Mouse (Mus musculus): ENCODE measurements around the gene Rai1. TPM values are rescaled to one million over a fixed set of nuclear protein-coding genes. Genes with fewer than 3 reads are reported as not detected.

Gene Rai1
- total and polyA plus RNA-seq, 3 experiments = 6.6 to 22.6 (median 15.4) TPM

- Histone ChIP-seq H3K9ac (ENCODE audit: insufficient read depth, low read depth) (no peak overlapping the region), H3K27me3 (replicated peaks) (no peaks in the 10 kb centered on the region), H3K79me2 (replicated peaks; ENCODE audit: control insufficient read depth, extremely low read depth, insufficient read depth, poor library complexity, severe bottlenecking) (peaks cover 16% of the 10 kb centered on the region), H3K9me3 (replicated peaks; ENCODE audit: low read length) (no peaks in the 10 kb centered on the region), H3K27ac (ENCODE audit: insufficient read depth, low read depth) (no peak overlapping the region), H3K4me1 (ENCODE audit: control insufficient read depth in 1 of 2, insufficient read depth in 2 of 2) (peaks cover 14 to 40% of the 10 kb centered on the region in 2 experiments), H3K4me2 (ENCODE audit: insufficient read depth, low read depth, poor library complexity, severe bottlenecking) (no peak overlapping the region), H3K4me3 (replicated peaks in 1 of 3; ENCODE audit: low read depth in 2 of 3, low read length in 2 of 3, poor library complexity in 1 of 3) (no peak overlapping the region), H3K36me3 (replicated peaks in 1 of 2; ENCODE audit: control insufficient read depth in 1 of 2, insufficient read depth in 1 of 2, low read length in 1 of 2) (no peaks in the 10 kb centered on the region)
- DNase-seq (ENCODE audit: extremely low read depth) = no peak
- in situ Hi-C loops (cut with MboI; ENCODE audit: low pct_ligation_motif_present, low pct_unique_long_range_greater_than_20kb, low sequenced_read_pairs) (no loop called here), dilution Hi-C loops (cut with MboI; ENCODE audit: extremely low pct_ligation_motif_present, extremely low pct_unique_long_range_greater_than_20kb, low sequenced_read_pairs) (no loop called here)
- TF ChIP-seq MEF2A (IDR thresholded peaks at IDR 0.05; ENCODE audit: borderline replicate concordance, low read depth, low read length) (no peak), HCFC1 (IDR thresholded peaks at IDR 0.05; ENCODE audit: low read depth, low read length) (no peak), CHD1 (IDR thresholded peaks at IDR 0.05; ENCODE audit: low read depth, low read length) (no peak), BHLHE40 (IDR thresholded peaks at IDR 0.05; ENCODE audit: low read depth, low read length) (no peak), MAZ (IDR thresholded peaks at IDR 0.05; ENCODE audit: low read depth, low read length) (no peak), GABPA (IDR thresholded peaks at IDR 0.05; ENCODE audit: insufficient replicate concordance, low read depth, low read length) (no peak), NELFE (IDR thresholded peaks at IDR 0.05; ENCODE audit: low read depth, low read length) (no peak), IRF4 (IDR thresholded peaks at IDR 0.05; ENCODE audit: low read depth, low read length) (no peak), ETS1 (conservative IDR thresholded peaks at IDR 0.05; ENCODE audit: low read depth, low read length) (no peak)
Observed at GRCm38 (mm10) chr11:60101986-60102385, 2.8 kb upstream of the Rai1 start.

- peaks cover 23% of the 10 kb centered on the region for H3K79me2 ChIP-seq (replicated peaks; ENCODE audit: control insufficient read depth, extremely low read depth, insufficient read depth, poor library complexity, severe bottlenecking)
- no peak for TF ChIP-seq PAX5 (IDR thresholded peaks at IDR 0.05; ENCODE audit: low read length)
- no peaks in the 10 kb centered on the region for H3K36me3 ChIP-seq (replicated peaks in 1 of 2; ENCODE audit: control insufficient read depth in 1 of 2, insufficient read depth in 1 of 2, low read length in 1 of 2)
- H3K4me1 ChIP-seq (ENCODE audit: control insufficient read depth in 1 of 2, insufficient read depth in 2 of 2) = peaks cover 16 to 46% of the 10 kb centered on the region in 2 experiments
- no peaks in the 10 kb centered on the region for H3K27me3 ChIP-seq (replicated peaks)
- H3K9me3 ChIP-seq (replicated peaks; ENCODE audit: low read length) = no peaks in the 10 kb centered on the region
- in situ Hi-C loops (cut with MboI; ENCODE audit: low pct_ligation_motif_present, low pct_unique_long_range_greater_than_20kb, low sequenced_read_pairs) = no loop called here
- no peak overlapping the region for H3K4me3 ChIP-seq (replicated peaks in 1 of 3; ENCODE audit: low read depth in 2 of 3, low read length in 2 of 3, poor library complexity in 1 of 3)
- no peak overlapping the region for H3K4me2 ChIP-seq (ENCODE audit: insufficient read depth, low read depth, poor library complexity, severe bottlenecking)
- no peak overlapping the region for H3K9ac ChIP-seq (ENCODE audit: insufficient read depth, low read depth)
- DNase-seq (ENCODE audit: extremely low read depth) = no peak
- H3K27ac ChIP-seq (ENCODE audit: insufficient read depth, low read depth) = no peak overlapping the region
- dilution Hi-C loops (cut with MboI; ENCODE audit: extremely low pct_ligation_motif_present, extremely low pct_unique_long_range_greater_than_20kb, low sequenced_read_pairs) = no loop called here
Observed at GRCm38 (mm10) chr11:60102664-60103063, 2.1 kb upstream of the Rai1 start.

GRCm38 (mm10) chr11:60103567-60103966, 1.2 kb upstream of the Rai1 start:
- H3K36me3 ChIP-seq (replicated peaks in 1 of 2; ENCODE audit: control insufficient read depth in 1 of 2, insufficient read depth in 1 of 2, low read length in 1 of 2) = no peaks in the 10 kb centered on the region
- DNase-seq (ENCODE audit: extremely low read depth) = no peak
- no peak overlapping the region for H3K4me2 ChIP-seq (ENCODE audit: insufficient read depth, low read depth, poor library complexity, severe bottlenecking)
- H3K79me2 ChIP-seq (replicated peaks; ENCODE audit: control insufficient read depth, extremely low read depth, insufficient read depth, poor library complexity, severe bottlenecking) = peaks cover 26% of the 10 kb centered on the region
- H3K27ac ChIP-seq (ENCODE audit: insufficient read depth, low read depth) = no peak overlapping the region
- no peaks in the 10 kb centered on the region for H3K9me3 ChIP-seq (replicated peaks; ENCODE audit: low read length)
- H3K9ac ChIP-seq (ENCODE audit: insufficient read depth, low read depth) = no peak overlapping the region
- dilution Hi-C loops (cut with MboI; ENCODE audit: extremely low pct_ligation_motif_present, extremely low pct_unique_long_range_greater_than_20kb, low sequenced_read_pairs) (no loop called here), in situ Hi-C loops (cut with MboI; ENCODE audit: low pct_ligation_motif_present, low pct_unique_long_range_greater_than_20kb, low sequenced_read_pairs) (no loop called here)
- H3K27me3 ChIP-seq (replicated peaks) = no peaks in the 10 kb centered on the region
- TF ChIP-seq USF2 (conservative IDR thresholded peaks at IDR 0.05; ENCODE audit: low read depth, low read length) (no peak), ZKSCAN1 (IDR thresholded peaks at IDR 0.05; ENCODE audit: borderline replicate concordance, low read depth, low read length) (no peak), POLR2A (IDR thresholded peaks at IDR 0.05; ENCODE audit: low read depth, low read length) (no peak), MXI1 (IDR thresholded peaks at IDR 0.05; ENCODE audit: low read depth, low read length) (no peak), MAZ (IDR thresholded peaks at IDR 0.05; ENCODE audit: low read depth, low read length) (no peak), ELF1 (IDR thresholded peaks at IDR 0.05; ENCODE audit: low read depth, low read length) (no peak), MAFK (IDR thresholded peaks at IDR 0.05; ENCODE audit: insufficient replicate concordance, low read length) (no peak), ZC3H11A (IDR thresholded peaks at IDR 0.05; ENCODE audit: low read depth, low read length) (no peak), MAX (IDR thresholded peaks at IDR 0.05; ENCODE audit: low read length) (no peak), KAT2A (IDR thresholded peaks at IDR 0.05; ENCODE audit: insufficient replicate concordance, low read length) (no peak)
- H3K4me3 ChIP-seq (replicated peaks in 1 of 3; ENCODE audit: low read depth in 2 of 3, low read length in 2 of 3, poor library complexity in 1 of 3) = no peak overlapping the region
- H3K4me1 ChIP-seq (ENCODE audit: control insufficient read depth in 1 of 2, insufficient read depth in 2 of 2) = peaks cover 25 to 55% of the 10 kb centered on the region in 2 experiments

Measured in CH12.LX (cell line).